Mouse (Mus musculus) olfactory bulb, adult 2 months (tissue): ENCODE results near the gene Rabgap1. TPM values are rescaled to one million over a fixed set of nuclear protein-coding genes. Genes with fewer than 3 reads are reported as not detected.

Experiments
- H3K27ac ChIP-seq: fragments of 200-500 bp; 2 replicates; pipeline ENCODE4 v1.5.1; 2012; ENCODE audit warnings: low read depth, low read length; ENCODE audit not compliant: insufficient read depth
- H3K4me1 ChIP-seq: fragments of 200-500 bp; 2 replicates; pipeline ENCODE4 v1.6.1; 2012; ENCODE audit warnings: low read length; ENCODE audit not compliant: control insufficient read depth, insufficient read depth
- H3K4me3 ChIP-seq: fragments of 200-500 bp; 2 replicates; pipeline ENCODE4 v1.5.1; 2012; ENCODE audit warnings: mild to moderate bottlenecking, low read depth, low read length, moderate library complexity; ENCODE audit not compliant: insufficient read depth
- CTCF ChIP-seq: fragments of 200-500 bp; IDR thresholded peaks from 2 replicates; pipeline ENCODE4 v1.5.1; 2012; ENCODE audit warnings: low read depth, mild to moderate bottlenecking, low read length, moderate library complexity; ENCODE audit not compliant: insufficient read depth
- POLR2A ChIP-seq: fragments of 200-500 bp; IDR thresholded peaks from 2 replicates; pipeline ENCODE4 v1.6.1; 2012; ENCODE audit warnings: mild to moderate bottlenecking, low read depth, low read length, moderate library complexity; ENCODE audit not compliant: insufficient read depth
- WGBS: fragments of 180-500 bp; shearing (Covaris S2); methylation state at CpG from one replicate; pipeline ENCODE4 v1.1.7; 2018; 5-methylcytosine and 5-hydroxymethylcytosine counted together
- polyA plus RNA-seq: library from polyadenylated mRNA; stranded (reverse); fragments of >200 nt; gene quantifications from 2 replicates; pipeline ENCODE4 v1.2.4, GENCODE M21; 2012; ENCODE audit warnings: low replicate concordance; ENCODE audit not compliant: missing spikeins, insufficient read depth, insufficient read length

Gene Rabgap1
- polyA plus RNA-seq, 1 experiment = not detected

- WGBS = 5% methylated on average over 44 of the region's 44 CpGs
- TF ChIP-seq POLR2A (peak; percentile 91), CTCF (no peak)
- H3K4me3 ChIP-seq = peak overlapping the region; percentile 90
- H3K4me1 ChIP-seq = peaks cover 9% of the 10 kb centered on the region; the same call in 1 of the 2 replicates
- peak overlapping the region; percentile 46 for H3K27ac ChIP-seq
Observed at GRCm38 (mm10) chr2:37451667-37452375, 8.7 kb downstream of the Rabgap1 start.

GRCm38 (mm10) chr2:37452376-37452760 is 9.3 kb downstream of the Rabgap1 start:
- TF ChIP-seq CTCF (no peak), POLR2A (no peak)
- WGBS = under 1% methylated on average over 14 of the region's 24 CpGs
- Histone ChIP-seq H3K4me3 (peak overlapping the region; percentile 90), H3K4me1 (peaks cover 9% of the 10 kb centered on the region; the same call in 1 of the 2 replicates), H3K27ac (peak overlapping the region; percentile 46; the same call in 1 of the 2 replicates)

- H3K4me3 ChIP-seq = no peak overlapping the region
- WGBS = 96% methylated on average over 4 of the region's 4 CpGs
- TF ChIP-seq CTCF (no peak), POLR2A (no peak)
Observed at GRCm38 (mm10) chr2:37460707-37461106, 17.6 kb downstream of the Rabgap1 start.

DNA sequence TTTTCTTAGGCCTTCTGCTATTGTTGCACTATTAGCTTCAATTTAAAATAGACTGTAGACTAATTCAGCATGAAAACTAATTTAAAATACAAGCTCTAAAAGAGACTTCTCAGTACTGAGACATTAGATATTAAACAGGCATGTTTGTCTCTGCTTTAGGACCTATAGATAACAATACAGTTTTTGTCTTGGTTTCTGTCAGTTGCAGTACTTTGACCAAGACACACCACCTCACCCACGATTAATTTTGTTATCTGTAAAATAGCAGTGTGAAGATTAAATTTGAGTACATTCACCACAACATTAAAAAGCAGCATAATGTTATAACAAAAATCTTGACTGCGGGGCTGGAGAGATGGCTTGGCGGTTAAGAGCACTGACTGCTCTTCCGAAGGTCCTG is 23.2 kb downstream of the Rabgap1 start:
- H3K27ac ChIP-seq = no peak overlapping the region
- H3K4me3 ChIP-seq = no peak overlapping the region
- no peaks in the 10 kb centered on the region for H3K4me1 ChIP-seq
- TF ChIP-seq CTCF = no peak
- no peak for TF ChIP-seq POLR2A
- WGBS = 98% methylated on average over 4 of the region's 4 CpGs

More at GRCm38 (mm10) chr2:37460707-37461106, 17.6 kb downstream of the Rabgap1 start:
- H3K4me1 ChIP-seq = no peaks in the 10 kb centered on the region
- H3K27ac ChIP-seq = no peak overlapping the region

GRCm38 (mm10) chr2:37479559-37479958 is 36.5 kb downstream of the Rabgap1 start:
- H3K4me1 ChIP-seq = no peaks in the 10 kb centered on the region
- H3K4me3 ChIP-seq = no peak overlapping the region
- H3K27ac ChIP-seq = no peak overlapping the region
- TF ChIP-seq POLR2A (no peak), CTCF (no peak)

DNA sequence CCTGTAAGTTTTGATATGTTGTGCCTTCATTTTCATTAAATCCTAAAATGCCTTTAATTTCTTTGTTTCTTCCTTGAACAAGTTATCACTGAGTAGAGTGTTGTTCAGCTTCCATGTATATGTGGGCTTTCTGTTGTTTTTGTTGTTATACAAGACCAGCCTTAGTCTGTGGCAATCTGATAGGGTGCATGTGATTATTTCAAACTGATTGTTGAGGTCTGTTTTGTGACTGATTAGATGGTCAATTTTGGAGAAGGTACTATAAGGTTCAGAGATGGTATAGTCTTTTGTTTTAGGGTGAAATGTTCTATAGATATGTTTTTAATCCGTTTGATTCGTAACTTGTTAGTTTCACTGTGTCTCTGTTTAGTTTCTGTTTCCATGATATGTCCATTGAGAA is 37.0 kb downstream of the Rabgap1 start:
- WGBS = 94% methylated on average over 2 of the region's 2 CpGs
- TF ChIP-seq POLR2A (no peak), CTCF (no peak)
- Histone ChIP-seq H3K4me3 (no peak overlapping the region), H3K27ac (no peak overlapping the region), H3K4me1 (no peaks in the 10 kb centered on the region)

GRCm38 (mm10) chr2:37484165-37484564 is 41.1 kb downstream of the Rabgap1 start:
- Histone ChIP-seq H3K27ac (no peak overlapping the region), H3K4me3 (no peak overlapping the region), H3K4me1 (no peaks in the 10 kb centered on the region)
- 92% methylated on average over 2 of the region's 2 CpGs for WGBS
- TF ChIP-seq CTCF (no peak), POLR2A (no peak)

DNA sequence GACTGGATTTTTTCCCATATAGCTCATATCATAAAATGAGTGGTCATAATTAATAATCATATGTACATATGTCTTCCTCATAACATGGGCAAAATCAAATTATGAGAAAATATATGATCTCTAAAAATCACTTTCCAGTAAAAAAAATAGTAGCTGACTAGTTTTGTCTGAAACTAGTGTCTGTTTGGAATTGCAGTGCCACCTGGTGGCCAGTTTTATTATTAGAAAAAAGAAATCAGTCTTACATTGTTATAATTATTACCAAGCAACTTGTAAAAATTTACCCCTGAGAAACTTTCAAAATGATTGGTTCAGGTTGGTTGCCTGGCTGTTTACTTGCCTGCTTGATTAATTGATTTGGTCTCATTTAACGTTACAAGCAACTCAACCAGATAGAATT is 42.3 kb downstream of the Rabgap1 start:
- H3K27ac ChIP-seq = no peak overlapping the region
- TF ChIP-seq POLR2A (no peak), CTCF (no peak)
- WGBS = 84% methylated on average over 1 of the region's 1 CpGs

GRCm38 (mm10) chr2:37486408-37486807 is 43.3 kb downstream of the Rabgap1 start:
- no peak for TF ChIP-seq CTCF
- no peak for TF ChIP-seq POLR2A
- no peak overlapping the region for H3K4me3 ChIP-seq
- H3K4me1 ChIP-seq = no peaks in the 10 kb centered on the region
- H3K27ac ChIP-seq = no peak overlapping the region

More for the DNA sequence above, 42.3 kb downstream of the Rabgap1 start:
- no peaks in the 10 kb centered on the region for H3K4me1 ChIP-seq
- no peak overlapping the region for H3K4me3 ChIP-seq
